13 mouse cellular contexts compared by ENCODE assay signal in the genomic region with DNA sequence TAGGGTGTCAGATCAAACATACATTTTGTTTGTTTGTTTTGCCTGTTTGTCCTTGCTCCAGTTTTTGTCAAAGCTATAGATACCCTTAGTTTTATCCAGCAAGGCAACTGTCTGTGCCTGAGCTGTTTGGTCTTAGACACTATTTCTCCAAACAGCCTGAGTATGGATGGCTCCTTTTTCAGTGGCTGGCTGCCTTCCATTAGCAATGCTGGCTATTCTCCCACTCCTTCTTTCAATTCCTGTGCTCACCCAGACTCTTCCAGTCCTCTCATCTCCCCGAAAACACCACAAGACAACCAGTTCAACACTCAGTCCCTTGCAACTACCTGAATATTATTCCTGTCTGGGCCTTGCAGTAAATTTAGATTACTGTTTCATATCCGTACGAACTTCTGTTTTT. TPM values are rescaled to one million over a fixed set of nuclear protein-coding genes. Genes with fewer than 3 reads are reported as not detected.
DNase-seq lines count a peak whose midpoint lies in the region; ATAC-seq lines count a peak whose summit lies in the region.
"Had no signal": no experiment of that assay in that cellular context is flagged by ENCODE, and none has a peak within 500 bp of the region (broad histone marks: within the 10 kb centered on the region; RNA-seq: fewer than 3 reads in every experiment).

No protein-coding gene starts in this region.

- no peak for ATAC-seq in forebrain, embryonic 14.5 days
- no peak for ATAC-seq in forebrain, embryonic 13.5 days
- ATAC-seq: CD4-positive, CD25-positive, alpha-beta regulatory T cell, adult 4 months had no signal

- H3K36me3 ChIP-seq in forebrain, embryonic 14.5 days (ENCODE audit: control insufficient read depth, insufficient read depth, low read length) = no peaks in the 10 kb centered on the region
- H3K36me3 ChIP-seq in forebrain, embryonic 13.5 days (ENCODE audit: poor library complexity, severe bottlenecking) = no peaks in the 10 kb centered on the region
- H3K36me3 ChIP-seq: forebrain, embryonic 12.5 days; kidney, embryonic 15.5 days had no signal

- no peak overlapping the region for H3K4me3 ChIP-seq in forebrain, embryonic 14.5 days (ENCODE audit: low read depth, low read length)
- no peak overlapping the region for H3K4me3 ChIP-seq in forebrain, embryonic 13.5 days
- H3K4me3 ChIP-seq: forebrain, embryonic 12.5 days; kidney, embryonic 15.5 days had no signal

- intact Hi-C loops in left cerebral cortex, postnatal 14 days (cut with DNase I) = no loop called here

- no peaks in the 10 kb centered on the region for H3K27me3 ChIP-seq in forebrain, embryonic 14.5 days (replicated peaks; ENCODE audit: control insufficient read depth, insufficient read depth, low read length)
- H3K27me3 ChIP-seq in forebrain, embryonic 13.5 days = no peaks in the 10 kb centered on the region
- H3K27me3 ChIP-seq: forebrain, embryonic 12.5 days; kidney, embryonic 15.5 days had no signal

- no peak overlapping the region for H3K4me2 ChIP-seq in forebrain, embryonic 14.5 days (ENCODE audit: low read length)
- H3K4me2 ChIP-seq in forebrain, embryonic 13.5 days = no peak overlapping the region
- H3K4me2 ChIP-seq: forebrain, embryonic 12.5 days; heart, embryonic 11.5 days; kidney, embryonic 15.5 days; midbrain, embryonic 11.5 days had no signal

- DNase-seq in forebrain, embryonic 14.5 days (ENCODE audit: low spot score) = peak; percentile 21
- DNase-seq in left cerebral cortex, postnatal 14 days (ENCODE audit: low spot score in 2 of 2) = peak; percentile 30 to 58
- no peak for DNase-seq in left cerebral cortex, adult 8-10 months (ENCODE audit: low spot score in 2 of 2)
- DNase-seq in frontal cortex, postnatal 25 days (ENCODE audit: low spot score in 2 of 2) = peak; percentile 10 to 26
- peak; percentile 75 to 81 for DNase-seq in right cerebral cortex, postnatal 10 days (ENCODE audit: low spot score in 2 of 2)
- no peak for DNase-seq in urinary bladder, postnatal 10 days (ENCODE audit: low spot score)
- DNase-seq: thymus, postnatal 25 days had no signal

- H3K9ac ChIP-seq in forebrain, embryonic 14.5 days (ENCODE audit: low read length) = no peak overlapping the region
- H3K9ac ChIP-seq in forebrain, embryonic 13.5 days = no peak overlapping the region
- H3K9ac ChIP-seq: forebrain, embryonic 12.5 days; kidney, embryonic 15.5 days had no signal

- no peak overlapping the region for H3K27ac ChIP-seq in forebrain, embryonic 14.5 days (ENCODE audit: low read depth, low read length)
- no peak overlapping the region for H3K27ac ChIP-seq in forebrain, embryonic 13.5 days
- H3K27ac ChIP-seq: forebrain, embryonic 12.5 days; kidney, embryonic 15.5 days had no signal

- WGBS in forebrain, embryonic 14.5 days = 82% methylated on average over 3 of the region's 3 CpGs
- WGBS in forebrain, embryonic 13.5 days = 90% methylated on average over 3 of the region's 3 CpGs

- no peaks in the 10 kb centered on the region for H3K9me3 ChIP-seq in forebrain, embryonic 14.5 days (replicated peaks; ENCODE audit: control insufficient read depth, low read length)
- H3K9me3 ChIP-seq in forebrain, embryonic 13.5 days (replicated peaks) = no peaks in the 10 kb centered on the region
- H3K9me3 ChIP-seq: forebrain, embryonic 12.5 days; kidney, embryonic 15.5 days had no signal

- no peaks in the 10 kb centered on the region for H3K4me1 ChIP-seq in forebrain, embryonic 14.5 days (ENCODE audit: control insufficient read depth, insufficient read depth, low read length)
- H3K4me1 ChIP-seq in forebrain, embryonic 13.5 days = no peaks in the 10 kb centered on the region
- H3K4me1 ChIP-seq: forebrain, embryonic 12.5 days; kidney, embryonic 15.5 days had no signal

RNA-seq across cellular contexts. Expression of gene Tnfrsf19, which starts 45.8 kb away (rescaled TPM):
- polyA plus RNA-seq in forebrain, embryonic 14.5 days (2014; fragmentation: Nextera tagmentation; extraction: Ambion mirVana) = 64.2 and 71.9 TPM in 2 replicates
- polyA plus RNA-seq in forebrain, embryonic 13.5 days (2015; fragmentation: Nextera tagmentation; extraction: Ambion mirVana) = 61.3 and 84.4 TPM in 2 replicates
- 10 to 100 TPM; 80.7 to 82.4 TPM for total RNA-seq in left cerebral cortex, postnatal 14 days (2021)
- total RNA-seq in left cerebral cortex, adult 8-10 months (2022) = 10 to 100 TPM; 44.5 to 52.1 (median 47.5) TPM
- polyA plus RNA-seq: CD4-positive, CD25-positive, alpha-beta regulatory T cell, adult 4 months had no signal

RNA-seq across cellular contexts. Expression of gene Sacs, which starts 46.2 kb away (rescaled TPM):
- polyA plus RNA-seq in forebrain, embryonic 14.5 days (2014; fragmentation: Nextera tagmentation; extraction: Ambion mirVana) = 7.9 and 10.5 TPM in 2 replicates
- 6.5 and 7.4 TPM in 2 replicates for polyA plus RNA-seq in forebrain, embryonic 13.5 days (2015; fragmentation: Nextera tagmentation; extraction: Ambion mirVana)
- 10 to 100 TPM; 56.6 to 62.7 TPM for total RNA-seq in left cerebral cortex, postnatal 14 days (2021)
- total RNA-seq in left cerebral cortex, adult 8-10 months (2022) = 10 to 100 TPM; 50.2 to 62.0 (median 57.5) TPM

Comparison
In these comparisons a context has a peak if more than half of its experiments do, and no peak if none do; other contexts are left out.
1. DNase-seq: peak in forebrain, embryonic 14.5 days (single experiment), left cerebral cortex, postnatal 14 days (2 of 2), frontal cortex, postnatal 25 days (2 of 2) and right cerebral cortex, postnatal 10 days (2 of 2); none in left cerebral cortex, adult 8-10 months (0 of 2) and urinary bladder, postnatal 10 days (single experiment).